10 mouse cellular contexts compared by ENCODE assay signal in genomic region chr16:93626745-93627144, GRCm38 (mm10). TPM values are rescaled to one million over a fixed set of nuclear protein-coding genes. Genes with fewer than 3 reads are reported as not detected.
A peak's percentile ranks its signal among the peaks of the same experiment; 100 is the strongest.
DNase-seq lines count a peak whose midpoint lies in the region; ATAC-seq and TF ChIP-seq lines count a peak whose summit lies in the region.
"Had no signal": no experiment of that assay in that cellular context is flagged by ENCODE, and none has a peak within 500 bp of the region (broad histone marks: within the 10 kb centered on the region; RNA-seq: fewer than 3 reads in every experiment).

No protein-coding gene starts in this region.

- H3K4me2 ChIP-seq in intestine, postnatal 0 days (replicated peaks; ENCODE audit: low read depth), result no peak overlapping the region
- no peak overlapping the region for H3K4me2 ChIP-seq in intestine, embryonic 16.5 days (ENCODE audit: low read depth, low read length)

- no peak overlapping the region for H3K9ac ChIP-seq in intestine, postnatal 0 days (ENCODE audit: low read depth, low read length)
- H3K9ac ChIP-seq in intestine, embryonic 16.5 days (ENCODE audit: low read depth, low read length), result no peak overlapping the region

- no peak for ATAC-seq in intestine, postnatal 0 days
- no peak for ATAC-seq in intestine, embryonic 16.5 days
- ATAC-seq in erythroblast, adult 5-6 weeks (replicated peaks; ENCODE audit: low FRiP score, poor library complexity, severe bottlenecking), result no peak

- no peak overlapping the region for H3K4me3 ChIP-seq in intestine, postnatal 0 days (ENCODE audit: low read depth, low read length)
- no peak overlapping the region for H3K4me3 ChIP-seq in intestine, embryonic 16.5 days (ENCODE audit: low read length)
- no peak overlapping the region for H3K4me3 ChIP-seq in hindbrain, embryonic 10.5 days

- no peaks in the 10 kb centered on the region for H3K36me3 ChIP-seq in intestine, postnatal 0 days (ENCODE audit: control insufficient read depth, insufficient read depth)
- no peaks in the 10 kb centered on the region for H3K36me3 ChIP-seq in intestine, embryonic 16.5 days (ENCODE audit: control insufficient read depth, insufficient read depth, low read length)
- H3K36me3 ChIP-seq in hindbrain, embryonic 10.5 days, result no peaks in the 10 kb centered on the region

- peak; percentile 78 for TF ChIP-seq CTCF in intestine, postnatal 0 days (IDR thresholded peaks at IDR 0.05; ENCODE audit: low read depth)

- DNase-seq in urinary bladder, postnatal 25 days (ENCODE audit: low spot score), result peak; percentile 36
- DNase-seq in urinary bladder, adult 2 months (ENCODE audit: low spot score), result no peak
- DNase-seq in embryo, embryonic 11 days, result peak; percentile 41
- peak; percentile 58 for DNase-seq in testis, postnatal 10 days (ENCODE audit: low spot score)
- DNase-seq in hindbrain, embryonic 10.5 days (ENCODE audit: low spot score), result no peak

- no peak overlapping the region for H3K27ac ChIP-seq in intestine, postnatal 0 days (ENCODE audit: low read depth, low read length)
- no peak overlapping the region for H3K27ac ChIP-seq in intestine, embryonic 16.5 days (ENCODE audit: low read length)
- H3K27ac ChIP-seq in hindbrain, embryonic 10.5 days, result no peak overlapping the region
- H3K27ac ChIP-seq: macrophage had no signal

- 6% methylated on average over 1 of the region's 1 CpGs for WGBS in intestine, postnatal 0 days
- WGBS in intestine, embryonic 16.5 days, result 19% methylated on average over 1 of the region's 1 CpGs
- WGBS in hindbrain, embryonic 10.5 days, result 30% methylated on average over 1 of the region's 1 CpGs

- H3K4me1 ChIP-seq in intestine, postnatal 0 days (replicated peaks; ENCODE audit: control insufficient read depth, insufficient read depth, low read length), result no peaks in the 10 kb centered on the region
- no peaks in the 10 kb centered on the region for H3K4me1 ChIP-seq in intestine, embryonic 16.5 days (ENCODE audit: control insufficient read depth, insufficient read depth, low read length)
- H3K4me1 ChIP-seq in hindbrain, embryonic 10.5 days (replicated peaks), result no peaks in the 10 kb centered on the region

- H3K27me3 ChIP-seq in intestine, postnatal 0 days (replicated peaks; ENCODE audit: control insufficient read depth, insufficient read depth, low read length), result no peaks in the 10 kb centered on the region
- no peaks in the 10 kb centered on the region for H3K27me3 ChIP-seq in intestine, embryonic 16.5 days (replicated peaks; ENCODE audit: control insufficient read depth, insufficient read depth, low read length)
- H3K27me3 ChIP-seq in hindbrain, embryonic 10.5 days (ENCODE audit: insufficient read depth, poor library complexity, severe bottlenecking), result no peaks in the 10 kb centered on the region

- no peaks in the 10 kb centered on the region for H3K9me3 ChIP-seq in intestine, postnatal 0 days (ENCODE audit: control insufficient read depth)
- H3K9me3 ChIP-seq in intestine, embryonic 16.5 days (ENCODE audit: control insufficient read depth, low read length), result no peaks in the 10 kb centered on the region
- no peaks in the 10 kb centered on the region for H3K9me3 ChIP-seq in hindbrain, embryonic 10.5 days

RNA-seq across cellular contexts. Expression of gene Gm5678, which starts 1.2 kb away (rescaled TPM):
- 0.16 TPM in 1 of 2 replicates, not detected in the other for polyA plus RNA-seq in intestine, postnatal 0 days (2015; fragmentation: Nextera tagmentation; extraction: Ambion mirVana)
- polyA plus RNA-seq in intestine, embryonic 16.5 days (2015; fragmentation: Nextera tagmentation; extraction: Ambion mirVana), result not detected in 2 replicates
- not detected in 2 replicates for polyA plus RNA-seq in urinary bladder, adult 2 months (2012; rRNA removed)
- total RNA-seq in erythroblast, adult 5-6 weeks (2015; ENCODE audit: low replicate concordance), result not detected in 2 replicates
- not detected in 2 replicates for total RNA-seq in erythroblast, adult 5-6 weeks (2017; ENCODE audit: low replicate concordance)
- not detected in 2 replicates for polyA plus RNA-seq in hindbrain, embryonic 10.5 days (2016; fragmentation: Nextera tagmentation; extraction: Ambion mirVana)
- polyA plus RNA-seq: macrophage; stomach, embryonic 14.5 days had no signal

RNA-seq across cellular contexts. Expression of gene Cbr1, which starts 21.1 kb away (rescaled TPM):
- 395 and 423 TPM in 2 replicates for polyA plus RNA-seq in intestine, postnatal 0 days (2015; fragmentation: Nextera tagmentation; extraction: Ambion mirVana)
- 159 and 167 TPM in 2 replicates for polyA plus RNA-seq in intestine, embryonic 16.5 days (2015; fragmentation: Nextera tagmentation; extraction: Ambion mirVana)
- 98.0 and 118 TPM in 2 replicates for polyA plus RNA-seq in urinary bladder, adult 2 months (2012; rRNA removed)
- total RNA-seq in erythroblast, adult 5-6 weeks (2015; ENCODE audit: low replicate concordance), result 8.3 and 18.6 TPM in 2 replicates
- total RNA-seq in erythroblast, adult 5-6 weeks (2017; ENCODE audit: low replicate concordance), result 5.2 and 8.2 TPM in 2 replicates
- 85.4 and 103 TPM in 2 replicates for polyA plus RNA-seq in hindbrain, embryonic 10.5 days (2016; fragmentation: Nextera tagmentation; extraction: Ambion mirVana)

RNA-seq across cellular contexts. Expression of gene Setd4, which starts 22.9 kb away (rescaled TPM):
- polyA plus RNA-seq in intestine, postnatal 0 days (2015; fragmentation: Nextera tagmentation; extraction: Ambion mirVana), result 4.3 and 5.6 TPM in 2 replicates
- 8.3 and 9.7 TPM in 2 replicates for polyA plus RNA-seq in intestine, embryonic 16.5 days (2015; fragmentation: Nextera tagmentation; extraction: Ambion mirVana)
- 10.3 and 12.7 TPM in 2 replicates for polyA plus RNA-seq in urinary bladder, adult 2 months (2012; rRNA removed)
- total RNA-seq in erythroblast, adult 5-6 weeks (2015; ENCODE audit: low replicate concordance), result not detected in 2 replicates
- 0.70 and 1.2 TPM in 2 replicates for total RNA-seq in erythroblast, adult 5-6 weeks (2017; ENCODE audit: low replicate concordance)
- 11.4 and 14.3 TPM in 2 replicates for polyA plus RNA-seq in hindbrain, embryonic 10.5 days (2016; fragmentation: Nextera tagmentation; extraction: Ambion mirVana)

RNA-seq across cellular contexts. Expression of gene Cbr3, which starts 56.3 kb away (rescaled TPM):
- 5.9 and 7.6 TPM in 2 replicates for polyA plus RNA-seq in intestine, postnatal 0 days (2015; fragmentation: Nextera tagmentation; extraction: Ambion mirVana)
- polyA plus RNA-seq in intestine, embryonic 16.5 days (2015; fragmentation: Nextera tagmentation; extraction: Ambion mirVana), result 2.8 and 3.0 TPM in 2 replicates
- polyA plus RNA-seq in urinary bladder, adult 2 months (2012; rRNA removed), result 18.0 and 21.7 TPM in 2 replicates
- not detected in 2 replicates for total RNA-seq in erythroblast, adult 5-6 weeks (2015; ENCODE audit: low replicate concordance)
- total RNA-seq in erythroblast, adult 5-6 weeks (2017; ENCODE audit: low replicate concordance), result not detected in 2 replicates
- 1.3 and 1.5 TPM in 2 replicates for polyA plus RNA-seq in hindbrain, embryonic 10.5 days (2016; fragmentation: Nextera tagmentation; extraction: Ambion mirVana)

Comparison
In these comparisons a context has a peak if more than half of its experiments do, and no peak if none do; other contexts are left out.
1. DNase-seq: peak in urinary bladder, postnatal 25 days (single experiment), embryo, embryonic 11 days (single experiment) and testis, postnatal 10 days (single experiment); none in urinary bladder, adult 2 months (single experiment) and hindbrain, embryonic 10.5 days (single experiment).